ENCODE assay signal across 16 mouse cellular contexts in genomic region chr1:160703813-160704212, GRCm38 (mm10).
"Had no signal": no experiment of that assay in that cellular context is flagged by ENCODE, and none has a peak within 500 bp of the region (broad histone marks: within the 10 kb centered on the region; RNA-seq: fewer than 3 reads in every experiment).

No protein-coding gene starts in this region.

- DNase-seq: kidney, adult 18-20 months; kidney, adult 9 months; kidney, postnatal 14 days; layer of hippocampus, adult 9-11 months; liver, postnatal 0 days; lung, embryonic 14.5 days; retina, postnatal 1 day; thymus, adult 18-20 months; thymus, postnatal 36 days had no signal

- H3K27me3 ChIP-seq: limb, embryonic 13.5 days; midbrain, embryonic 12.5 days; neural tube, embryonic 13.5 days had no signal

- ATAC-seq: intestine, embryonic 16.5 days; liver, postnatal 0 days; lung, postnatal 0 days had no signal

- H3K36me3 ChIP-seq: midbrain, embryonic 12.5 days had no signal

- H3K4me1 ChIP-seq: limb, embryonic 10.5 days; limb, embryonic 13.5 days; midbrain, embryonic 12.5 days; neural tube, embryonic 13.5 days had no signal

- H3K4me3 ChIP-seq: layer of hippocampus, adult 2 months; limb, embryonic 10.5 days; limb, embryonic 13.5 days; midbrain, embryonic 12.5 days; neural tube, embryonic 13.5 days had no signal

- H3K9me3 ChIP-seq: limb, embryonic 10.5 days; limb, embryonic 13.5 days; midbrain, embryonic 12.5 days; neural tube, embryonic 13.5 days had no signal
